Mouse (Mus musculus): ENCODE data around the gene Fam102a. TPM values are rescaled to one million over a fixed set of nuclear protein-coding genes. Genes with fewer than 3 reads are reported as not detected.

The Fam102a gene
- polyA plus RNA-seq, 1 experiment from 2014 or later: 11.4 TPM

DNA sequence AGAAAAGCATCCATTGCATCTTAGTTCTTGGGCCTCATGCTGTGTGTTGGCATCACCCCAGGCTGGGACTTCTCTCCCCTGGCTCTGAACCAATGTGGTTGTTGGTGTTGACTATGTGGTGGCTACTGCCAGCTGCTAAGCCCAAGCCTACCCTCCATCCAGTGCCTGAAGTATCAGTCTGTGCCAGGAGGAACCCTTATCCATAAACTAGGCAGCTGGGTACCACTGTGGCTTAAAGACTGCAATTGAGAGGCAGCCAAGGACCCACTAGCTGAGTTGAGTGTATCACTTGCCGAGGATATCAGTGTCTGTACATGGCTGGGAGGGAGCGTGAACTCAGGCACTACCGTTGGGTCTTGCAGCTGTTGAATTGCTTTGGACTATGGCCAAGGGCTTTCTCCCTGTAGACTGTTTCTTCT, 7.9 kb downstream of the Fam102a start:
- 89% methylated on average over 3 of the region's 3 CpGs for WGBS
- ATAC-seq (replicated peaks; ENCODE audit: low FRiP score, low TSS enrichment, low read depth): no peak

DNA sequence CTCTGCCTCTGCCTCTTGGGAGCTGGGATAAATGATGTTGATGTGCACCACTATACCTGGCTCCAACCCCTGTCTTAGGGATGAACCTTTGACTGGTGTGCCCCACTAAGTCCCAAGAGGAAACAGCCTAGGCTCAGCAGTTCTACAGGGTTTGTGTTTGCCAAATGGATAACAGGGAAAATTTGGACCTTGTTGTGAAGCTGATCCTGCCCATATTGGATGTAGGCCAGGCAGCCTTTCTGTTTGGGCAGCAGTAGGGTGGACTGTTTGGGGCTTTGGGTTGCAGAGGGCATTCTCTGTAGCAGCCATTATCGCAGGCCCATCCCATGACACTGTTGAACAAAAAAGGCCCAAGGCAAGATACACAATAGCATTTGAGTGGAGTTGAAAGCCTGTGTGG, 11.8 kb downstream of the Fam102a start:
- DNase-seq (ENCODE audit: low spot score) (no peak), ATAC-seq (replicated peaks; ENCODE audit: low FRiP score, low TSS enrichment, low read depth) (no peak)
- 96% methylated on average over 1 of the region's 1 CpGs for WGBS
- H3K4me3 ChIP-seq (ENCODE audit: low read depth, low read length): no peak overlapping the region
- H3K9me3 ChIP-seq (ENCODE audit: control insufficient read depth, low read length): no peaks in the 10 kb centered on the region
- no peak overlapping the region for H3K9ac ChIP-seq (ENCODE audit: low read length)
- H3K27me3 ChIP-seq (replicated peaks; ENCODE audit: control insufficient read depth, insufficient read depth, low read length): no peaks in the 10 kb centered on the region
- peaks cover 14% of the 10 kb centered on the region for H3K4me1 ChIP-seq (replicated peaks; ENCODE audit: control insufficient read depth, insufficient read depth, low read length)
- 0 out of 2 replicates have a peak, but pooled peaks cover 5% of the 10 kb centered on the region for H3K36me3 ChIP-seq (ENCODE audit: control insufficient read depth, insufficient read depth, low read length)
- no peak overlapping the region for H3K27ac ChIP-seq (ENCODE audit: low read depth)
- H3K4me2 ChIP-seq (ENCODE audit: low read length): no peak overlapping the region

More for the DNA sequence above, 7.9 kb downstream of the Fam102a start:
- no peak overlapping the region for H3K4me3 ChIP-seq (ENCODE audit: low read depth, low read length)
- H3K36me3 ChIP-seq (ENCODE audit: control insufficient read depth, insufficient read depth, low read length): 0 out of 2 replicates have a peak, but pooled peaks cover 5% of the 10 kb centered on the region
- no peak overlapping the region for H3K9ac ChIP-seq (ENCODE audit: low read length)
- no peak overlapping the region for H3K27ac ChIP-seq (ENCODE audit: low read depth)
- H3K27me3 ChIP-seq (replicated peaks; ENCODE audit: control insufficient read depth, insufficient read depth, low read length): no peaks in the 10 kb centered on the region
- H3K4me1 ChIP-seq (replicated peaks; ENCODE audit: control insufficient read depth, insufficient read depth, low read length): peaks cover 15% of the 10 kb centered on the region
- no peak overlapping the region for H3K4me2 ChIP-seq (ENCODE audit: low read length)
- DNase-seq (ENCODE audit: low spot score): no peak
- H3K9me3 ChIP-seq (ENCODE audit: control insufficient read depth, low read length): no peaks in the 10 kb centered on the region

DNA sequence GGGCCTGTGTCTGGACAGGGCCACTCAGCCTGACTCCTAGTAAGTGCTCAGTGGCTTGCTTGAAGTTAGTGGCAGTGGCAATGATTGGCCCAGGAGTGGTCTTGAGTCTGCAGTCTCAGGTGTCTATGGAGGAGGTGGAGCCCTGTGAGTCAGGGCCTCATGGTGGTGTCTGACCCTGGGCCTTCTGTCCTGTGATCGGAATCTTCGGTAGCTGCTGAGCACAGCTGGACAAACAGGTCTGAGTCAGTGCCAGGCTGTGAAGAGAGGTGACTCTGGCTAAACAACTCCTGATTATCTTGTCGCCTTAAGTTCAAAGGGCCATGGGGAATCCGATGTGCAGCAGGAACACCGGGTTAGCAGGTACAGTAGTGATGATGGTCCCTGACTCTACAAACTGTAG, 12.2 kb downstream of the Fam102a start:
- ATAC-seq (replicated peaks; ENCODE audit: low FRiP score, low TSS enrichment, low read depth): no peak
- Histone ChIP-seq H3K36me3 (ENCODE audit: control insufficient read depth, insufficient read depth, low read length) (0 out of 2 replicates have a peak, but pooled peaks cover 5% of the 10 kb centered on the region), H3K27ac (ENCODE audit: low read depth) (no peak overlapping the region), H3K9ac (ENCODE audit: low read length) (no peak overlapping the region), H3K27me3 (replicated peaks; ENCODE audit: control insufficient read depth, insufficient read depth, low read length) (no peaks in the 10 kb centered on the region), H3K9me3 (ENCODE audit: control insufficient read depth, low read length) (no peaks in the 10 kb centered on the region), H3K4me2 (ENCODE audit: low read length) (no peak overlapping the region), H3K4me3 (ENCODE audit: low read depth, low read length) (no peak overlapping the region), H3K4me1 (replicated peaks; ENCODE audit: control insufficient read depth, insufficient read depth, low read length) (peaks cover 14% of the 10 kb centered on the region)
- no peak for DNase-seq (ENCODE audit: low spot score)
- 77% methylated on average over 5 of the region's 5 CpGs for WGBS

DNA sequence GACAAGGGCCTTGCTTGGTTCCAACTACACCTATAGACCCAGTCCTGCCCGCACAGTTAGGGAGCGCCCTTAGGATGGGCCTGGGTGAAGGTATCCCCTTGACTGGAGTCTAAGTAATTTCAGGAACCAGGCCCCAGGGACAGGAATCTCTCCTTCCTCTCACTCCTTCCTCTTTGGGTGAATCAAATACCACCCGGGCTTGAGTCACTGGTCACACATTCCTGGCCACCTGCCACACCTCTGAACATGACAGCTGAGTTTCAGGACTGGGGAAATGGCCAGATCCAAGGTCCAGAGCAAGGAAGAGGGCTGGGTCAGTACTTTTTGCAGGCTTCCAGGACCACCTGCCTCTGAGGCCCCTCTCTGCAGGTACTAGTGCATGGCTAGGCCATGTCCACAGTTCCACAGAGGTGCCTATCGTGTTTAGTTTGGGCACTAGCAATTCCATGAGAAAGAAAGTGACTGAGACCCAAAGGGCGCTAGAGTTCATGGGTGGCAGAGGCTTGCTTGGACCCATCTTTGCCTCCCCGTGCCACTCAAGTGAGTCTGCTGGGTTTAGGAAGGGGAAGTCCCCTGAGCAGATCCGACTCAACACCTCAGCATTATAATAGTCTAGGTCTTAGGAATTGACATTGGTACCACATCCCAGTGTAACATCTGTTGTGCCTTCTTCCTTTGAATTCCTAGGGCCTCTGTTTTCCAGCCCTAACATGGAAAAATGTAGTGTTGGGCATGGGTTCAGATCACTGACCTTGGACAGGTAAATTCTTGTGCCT, 13.0 kb downstream of the Fam102a start:
- no peak for DNase-seq (ENCODE audit: low spot score)
- 89% methylated on average over 7 of the region's 7 CpGs for WGBS

DNA sequence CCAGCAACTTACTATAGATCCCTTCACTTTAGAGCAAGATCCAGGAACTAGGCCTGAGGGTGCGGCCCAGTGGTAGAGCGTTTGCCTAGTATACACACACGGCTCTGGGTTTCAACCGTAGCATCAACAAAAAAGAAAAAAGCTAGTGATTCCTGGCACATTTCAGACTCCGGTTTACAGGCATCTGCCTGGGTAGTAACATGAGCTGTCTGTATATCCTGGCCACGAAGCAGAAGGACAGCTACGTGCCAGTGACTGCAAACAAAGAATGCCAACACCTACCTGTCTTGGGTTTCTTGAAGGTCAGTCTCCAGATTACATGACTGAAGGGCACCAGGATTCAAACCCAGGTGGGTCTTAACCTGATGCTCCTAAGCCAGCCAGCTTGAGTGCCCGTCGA, 14.0 kb downstream of the Fam102a start:
- 69% methylated on average over 9 of the region's 9 CpGs for WGBS
- Histone ChIP-seq H3K9ac (ENCODE audit: low read length) (no peak overlapping the region), H3K4me1 (replicated peaks; ENCODE audit: control insufficient read depth, insufficient read depth, low read length) (peaks cover 14% of the 10 kb centered on the region), H3K4me3 (ENCODE audit: low read depth, low read length) (no peak overlapping the region), H3K9me3 (ENCODE audit: control insufficient read depth, low read length) (no peaks in the 10 kb centered on the region), H3K36me3 (ENCODE audit: control insufficient read depth, insufficient read depth, low read length) (0 out of 2 replicates have a peak, but pooled peaks cover 5% of the 10 kb centered on the region), H3K27me3 (replicated peaks; ENCODE audit: control insufficient read depth, insufficient read depth, low read length) (no peaks in the 10 kb centered on the region), H3K4me2 (ENCODE audit: low read length) (no peak overlapping the region), H3K27ac (ENCODE audit: low read depth) (no peak overlapping the region)
- ATAC-seq (replicated peaks; ENCODE audit: low FRiP score, low TSS enrichment, low read depth) (no peak), DNase-seq (ENCODE audit: low spot score) (no peak)

More for the DNA sequence above, 13.0 kb downstream of the Fam102a start:
- no peak overlapping the region for H3K4me3 ChIP-seq (ENCODE audit: low read depth, low read length)
- peaks cover 14% of the 10 kb centered on the region for H3K4me1 ChIP-seq (replicated peaks; ENCODE audit: control insufficient read depth, insufficient read depth, low read length)
- no peaks in the 10 kb centered on the region for H3K9me3 ChIP-seq (ENCODE audit: control insufficient read depth, low read length)
- H3K27me3 ChIP-seq (replicated peaks; ENCODE audit: control insufficient read depth, insufficient read depth, low read length): no peaks in the 10 kb centered on the region
- H3K27ac ChIP-seq (ENCODE audit: low read depth): no peak overlapping the region
- H3K36me3 ChIP-seq (ENCODE audit: control insufficient read depth, insufficient read depth, low read length): 0 out of 2 replicates have a peak, but pooled peaks cover 5% of the 10 kb centered on the region
- no peak overlapping the region for H3K4me2 ChIP-seq (ENCODE audit: low read length)
- H3K9ac ChIP-seq (ENCODE audit: low read length): no peak overlapping the region
- no peak for ATAC-seq (replicated peaks; ENCODE audit: low FRiP score, low TSS enrichment, low read depth)

DNA sequence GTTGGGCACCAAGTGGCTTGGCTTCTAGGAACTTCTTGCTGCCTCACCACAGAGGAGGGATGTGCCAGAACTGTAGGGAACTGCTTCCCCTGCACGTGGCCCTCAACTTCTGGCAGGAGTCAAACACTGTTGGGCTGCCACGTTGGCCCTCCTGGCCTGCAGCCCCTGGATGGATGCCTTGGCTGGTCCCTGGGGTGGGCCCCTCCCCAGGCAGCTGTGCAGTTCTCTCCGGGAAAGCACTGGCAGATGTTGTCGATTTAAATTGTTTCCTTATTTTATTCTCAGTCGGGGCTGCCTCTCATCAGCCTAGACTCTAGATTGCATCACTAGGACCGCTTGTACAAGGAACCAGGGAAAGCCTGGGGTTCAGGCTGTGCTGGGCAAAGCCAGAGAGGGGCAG, 14.6 kb downstream of the Fam102a start:
- Histone ChIP-seq H3K9ac (ENCODE audit: low read length) (no peak overlapping the region), H3K36me3 (ENCODE audit: control insufficient read depth, insufficient read depth, low read length) (0 out of 2 replicates have a peak, but pooled peaks cover 5% of the 10 kb centered on the region), H3K9me3 (ENCODE audit: control insufficient read depth, low read length) (no peaks in the 10 kb centered on the region), H3K4me3 (ENCODE audit: low read depth, low read length) (no peak overlapping the region), H3K4me1 (replicated peaks; ENCODE audit: control insufficient read depth, insufficient read depth, low read length) (peaks cover 14% of the 10 kb centered on the region), H3K27me3 (replicated peaks; ENCODE audit: control insufficient read depth, insufficient read depth, low read length) (no peaks in the 10 kb centered on the region), H3K27ac (ENCODE audit: low read depth) (0 out of 2 replicates have a peak overlapping the region, but pooled peaks have one; percentile 14), H3K4me2 (ENCODE audit: low read length) (no peak overlapping the region)
- no peak for ATAC-seq (replicated peaks; ENCODE audit: low FRiP score, low TSS enrichment, low read depth)
- no peak for DNase-seq (ENCODE audit: low spot score)
- WGBS: 48% methylated on average over 6 of the region's 6 CpGs

DNA sequence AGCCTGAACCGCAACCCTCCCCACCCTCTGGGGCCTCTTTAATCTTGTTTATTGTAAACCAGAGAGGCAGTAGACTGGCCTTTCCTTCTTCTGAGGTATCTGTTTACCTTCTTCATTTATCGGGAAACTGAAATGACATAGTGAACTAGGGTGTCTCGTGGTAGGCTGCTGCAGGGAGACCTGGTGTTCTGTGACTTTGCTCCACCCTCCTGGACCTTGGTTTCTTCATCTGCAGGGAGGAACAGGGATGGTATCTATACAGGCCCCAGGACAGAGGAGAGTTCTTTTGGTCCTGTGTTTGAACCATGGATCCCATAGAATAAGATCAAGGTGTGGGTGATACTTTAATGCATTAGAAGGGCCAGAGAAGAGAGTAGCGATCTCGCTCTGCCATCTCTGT, 16.1 kb downstream of the Fam102a start:
- H3K27ac ChIP-seq (ENCODE audit: low read depth): no peak overlapping the region
- ATAC-seq (replicated peaks; ENCODE audit: low FRiP score, low TSS enrichment, low read depth) (no peak), DNase-seq (ENCODE audit: low spot score) (no peak)
- H3K27me3 ChIP-seq (replicated peaks; ENCODE audit: control insufficient read depth, insufficient read depth, low read length): no peaks in the 10 kb centered on the region
- peaks cover 19% of the 10 kb centered on the region for H3K4me1 ChIP-seq (replicated peaks; ENCODE audit: control insufficient read depth, insufficient read depth, low read length)
- H3K4me3 ChIP-seq (ENCODE audit: low read depth, low read length): no peak overlapping the region
- 58% methylated on average over 5 of the region's 5 CpGs for WGBS
- no peaks in the 10 kb centered on the region for H3K9me3 ChIP-seq (ENCODE audit: control insufficient read depth, low read length)
- no peak overlapping the region for H3K4me2 ChIP-seq (ENCODE audit: low read length)
- H3K9ac ChIP-seq (ENCODE audit: low read length): no peak overlapping the region
- H3K36me3 ChIP-seq (ENCODE audit: control insufficient read depth, insufficient read depth, low read length): no peaks in the 10 kb centered on the region

DNA sequence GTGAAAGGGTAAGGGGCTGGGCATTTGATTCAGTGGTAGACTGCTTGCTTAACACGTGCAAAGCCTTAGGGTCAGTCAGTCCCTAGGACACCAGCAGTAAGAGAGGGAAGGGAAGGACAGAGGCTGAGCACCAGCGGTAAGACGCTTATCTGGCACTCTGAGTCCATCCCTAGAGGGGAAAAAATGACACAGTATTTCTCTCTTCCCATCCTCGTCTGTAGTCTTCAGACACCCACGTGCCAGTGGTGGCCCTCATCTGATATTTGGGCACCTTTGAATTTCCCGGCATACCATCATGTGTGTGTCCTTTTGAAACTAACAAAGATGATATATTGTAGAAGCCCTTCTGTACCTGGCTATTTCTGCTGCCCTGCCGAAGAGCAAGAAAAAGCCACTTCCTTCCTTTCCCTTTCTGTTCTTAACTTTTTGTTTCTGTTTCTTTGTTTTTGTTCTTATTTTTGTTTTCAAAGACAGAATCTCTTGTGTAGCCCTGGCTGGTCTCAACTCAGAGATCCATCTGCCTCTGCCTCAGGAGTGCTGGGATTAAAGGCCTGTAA, 18.5 kb downstream of the Fam102a start:
- DNase-seq (ENCODE audit: low spot score) (no peak), ATAC-seq (replicated peaks; ENCODE audit: low FRiP score, low TSS enrichment, low read depth) (no peak)
- Histone ChIP-seq H3K4me1 (replicated peaks; ENCODE audit: control insufficient read depth, insufficient read depth, low read length) (peaks cover 19% of the 10 kb centered on the region), H3K4me3 (ENCODE audit: low read depth, low read length) (no peak overlapping the region), H3K27me3 (replicated peaks; ENCODE audit: control insufficient read depth, insufficient read depth, low read length) (no peaks in the 10 kb centered on the region), H3K9ac (ENCODE audit: low read length) (no peak overlapping the region), H3K4me2 (ENCODE audit: low read length) (no peak overlapping the region), H3K27ac (ENCODE audit: low read depth) (no peak overlapping the region), H3K9me3 (ENCODE audit: control insufficient read depth, low read length) (no peaks in the 10 kb centered on the region), H3K36me3 (ENCODE audit: control insufficient read depth, insufficient read depth, low read length) (no peaks in the 10 kb centered on the region)
- 75% methylated on average over 7 of the region's 7 CpGs for WGBS

Data from intestine, embryonic 14.5 days (tissue).